Mouse (Mus musculus) right cerebral cortex, adult 18-20 months (tissue): ENCODE results near the gene Cfap300.

Experiments used
- DNase-seq: peaks from one replicate; pipeline ENCODE4 v3.0.0; 2022; ENCODE audit warnings: mixed read lengths

The Cfap300 gene

GRCm38 (mm10) chr9:7980162-7980561, 62.5 kb downstream of the Cfap300 start:
- DNase-seq: no peak

GRCm38 (mm10) chr9:7979153-7979916, 63.3 kb downstream of the Cfap300 start:
- DNase-seq: no peak

GRCm38 (mm10) chr9:7978502-7978901, 64.1 kb downstream of the Cfap300 start:
- no peak for DNase-seq

- DNase-seq: no peak
Measured at GRCm38 (mm10) chr9:7977587-7977986, 65.0 kb downstream of the Cfap300 start.

- no peak for DNase-seq
Measured at GRCm38 (mm10) chr9:7971993-7972392, 70.6 kb downstream of the Cfap300 start.
